Mouse (Mus musculus) forebrain, postnatal 0 days (tissue): ENCODE results near the gene Sod3. TPM values are rescaled to one million over a fixed set of nuclear protein-coding genes. Genes with fewer than 3 reads are reported as not detected.

Experiments
- ATAC-seq: fragments of 200-750 bp; cut with Nextera tagmentation; 2 replicates; pipeline ENCODE4 v1.8.0; 2017; ENCODE audit warnings: mild to moderate bottlenecking, moderate library complexity
- DNase-seq: peaks from one replicate; pipeline ENCODE4 v3.0.0-alpha.2; 2015
- H3K27ac ChIP-seq: fragments of 300-500 bp; sonication (generic); 2 replicates; pipeline ENCODE4 v1.5.1; 2014; ENCODE audit warnings: low read depth, mild to moderate bottlenecking, antibody characterized with exemption, low read length, moderate library complexity, mixed read lengths
- H3K27me3 ChIP-seq: fragments of 300-500 bp; sonication (generic); 2 replicates; pipeline ENCODE4 v1.6.1; 2014; ENCODE audit warnings: mild to moderate bottlenecking, low read length, mixed read lengths; ENCODE audit not compliant: insufficient read depth
- H3K36me3 ChIP-seq: fragments of 300-500 bp; sonication (generic); 2 replicates; pipeline ENCODE4 v1.6.1; 2014; ENCODE audit warnings: mild to moderate bottlenecking, moderate library complexity; ENCODE audit not compliant: insufficient read depth
- H3K4me1 ChIP-seq: fragments of 300-500 bp; sonication (generic); 2 replicates; pipeline ENCODE4 v1.6.1; 2014; ENCODE audit warnings: antibody characterized with exemption; ENCODE audit not compliant: insufficient read depth
- H3K4me2 ChIP-seq: fragments of 300-500 bp; sonication (generic); 2 replicates; pipeline ENCODE4 v1.6.1; 2014; ENCODE audit warnings: low read depth, mild to moderate bottlenecking, moderate library complexity
- H3K4me3 ChIP-seq: fragments of 300-500 bp; sonication (generic); 2 replicates; pipeline ENCODE4 v1.5.1; 2014; ENCODE audit warnings: low read depth, low read length, mixed read lengths
- H3K9ac ChIP-seq: fragments of 300-500 bp; sonication (generic); 2 replicates; pipeline ENCODE4 v1.6.1; 2014; ENCODE audit warnings: mild to moderate bottlenecking
- H3K9me3 ChIP-seq: fragments of 300-500 bp; sonication (generic); 2 replicates; pipeline ENCODE4 v1.6.1; 2016; ENCODE audit warnings: low read length
- CTCF ChIP-seq: sonication (generic); IDR thresholded peaks from 2 replicates; pipeline ENCODE4 v1.5.1; 2016; ENCODE audit warnings: antibody characterized with exemption, control low read depth, low read depth
- WGBS: fragments of 180-500 bp; shearing (Covaris S2); extraction: QIAGEN DNeasy Blood & Tissue Kit; methylation state at CpG from one replicate; pipeline ENCODE4 v1.1.7; 2014; 5-methylcytosine and 5-hydroxymethylcytosine counted together
- polyA plus RNA-seq: library from polyadenylated mRNA; unstranded; fragments of >200 nt; fragmentation: Nextera tagmentation; extraction: Ambion mirVana; gene quantifications from 2 replicates; pipeline ENCODE4 v1.2.1, GENCODE M21; 2015
- total RNA-seq: library from RNA; depleted of rRNA; stranded (reverse); fragments of >200 nt; gene quantifications from 2 replicates; pipeline ENCODE4 v1.2.3, GENCODE M21; 2014

Sod3 gene
- total and polyA plus RNA-seq, 2 experiments from 2014 or later = 2.0 to 3.5 TPM

DNA sequence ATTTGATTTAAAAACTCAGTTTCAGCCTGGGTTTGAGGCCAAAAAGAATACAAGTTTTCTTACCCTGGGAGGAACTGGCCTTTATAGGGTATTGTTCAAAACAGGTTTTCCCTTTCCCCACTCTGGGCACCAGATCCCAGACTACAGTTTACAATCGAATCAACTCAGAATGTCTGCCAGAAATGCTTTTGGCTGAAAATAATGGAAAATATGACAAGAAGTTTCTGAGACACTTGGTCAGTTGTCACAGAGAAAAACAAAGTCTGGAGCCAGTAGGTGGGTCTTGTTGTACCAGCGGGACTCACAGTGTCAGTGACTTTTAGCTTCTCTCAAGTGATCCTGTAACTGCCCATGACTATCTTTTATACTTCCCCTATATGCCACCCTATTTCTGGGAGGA is 13.1 kb upstream of the Sod3 start:
- ATAC-seq = no peak
- 88% methylated on average over 2 of the region's 2 CpGs for WGBS

DNA sequence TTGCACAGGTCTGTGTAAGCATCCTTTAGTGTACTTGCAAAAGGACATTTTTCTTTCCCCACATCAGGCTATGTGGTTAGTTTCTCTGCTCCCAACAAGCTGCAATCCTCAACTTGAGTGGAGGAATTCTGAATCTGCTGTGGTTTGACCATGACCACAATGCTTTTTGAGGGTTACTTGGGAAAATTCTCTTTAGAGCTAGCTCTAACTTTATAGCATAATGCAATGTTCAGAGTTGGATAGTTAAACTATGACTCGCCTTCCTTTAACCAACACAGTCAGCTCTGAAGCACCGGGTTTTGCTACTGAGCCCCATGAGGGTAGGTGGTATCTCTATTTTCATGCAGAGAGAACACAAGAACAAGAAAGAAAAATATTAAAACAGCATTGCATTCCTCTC is 12.0 kb upstream of the Sod3 start:
- H3K4me1 ChIP-seq = no peaks in the 10 kb centered on the region
- TF ChIP-seq CTCF = no peak
- no peaks in the 10 kb centered on the region for H3K27me3 ChIP-seq
- WGBS = 94% methylated on average over 2 of the region's 2 CpGs
- DNase-seq = no peak
- no peak overlapping the region for H3K4me2 ChIP-seq
- H3K36me3 ChIP-seq = no peaks in the 10 kb centered on the region
- no peak overlapping the region for H3K4me3 ChIP-seq
- ATAC-seq = no peak
- H3K27ac ChIP-seq = no peak overlapping the region
- H3K9me3 ChIP-seq = no peaks in the 10 kb centered on the region
- H3K9ac ChIP-seq = no peak overlapping the region

More for the DNA sequence above, 13.1 kb upstream of the Sod3 start:
- DNase-seq = no peak
- no peak for TF ChIP-seq CTCF
- Histone ChIP-seq H3K36me3 (no peaks in the 10 kb centered on the region), H3K9ac (no peak overlapping the region), H3K4me3 (no peak overlapping the region), H3K27ac (no peak overlapping the region), H3K4me2 (no peak overlapping the region), H3K27me3 (no peaks in the 10 kb centered on the region), H3K9me3 (no peaks in the 10 kb centered on the region), H3K4me1 (no peaks in the 10 kb centered on the region)

DNA sequence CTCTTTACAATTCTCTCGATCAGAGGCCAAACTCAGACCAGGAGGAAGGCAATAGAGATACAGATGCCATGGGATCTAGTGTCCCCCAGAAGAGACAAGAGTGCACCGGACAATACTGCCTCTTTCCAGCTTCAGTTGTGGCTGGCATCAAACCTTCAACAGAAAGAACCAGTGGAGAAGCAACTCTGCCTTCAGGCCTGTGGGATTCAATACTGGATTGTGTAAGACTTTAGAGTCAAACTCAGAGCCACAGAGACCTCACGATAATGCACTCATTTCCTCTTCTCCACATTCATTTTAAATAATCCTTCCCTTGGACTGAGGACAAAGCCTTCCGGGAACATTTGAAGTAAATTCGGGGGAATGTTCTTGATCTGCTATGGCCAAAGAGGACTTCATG is 10.9 kb upstream of the Sod3 start:
- WGBS = 72% methylated on average over 5 of the region's 5 CpGs
- Histone ChIP-seq H3K27ac (no peak overlapping the region), H3K9me3 (no peaks in the 10 kb centered on the region), H3K4me3 (no peak overlapping the region), H3K4me2 (no peak overlapping the region), H3K4me1 (no peaks in the 10 kb centered on the region), H3K36me3 (no peaks in the 10 kb centered on the region), H3K27me3 (no peaks in the 10 kb centered on the region), H3K9ac (no peak overlapping the region)
- DNase-seq = no peak
- no peak for ATAC-seq
- no peak for TF ChIP-seq CTCF

DNA sequence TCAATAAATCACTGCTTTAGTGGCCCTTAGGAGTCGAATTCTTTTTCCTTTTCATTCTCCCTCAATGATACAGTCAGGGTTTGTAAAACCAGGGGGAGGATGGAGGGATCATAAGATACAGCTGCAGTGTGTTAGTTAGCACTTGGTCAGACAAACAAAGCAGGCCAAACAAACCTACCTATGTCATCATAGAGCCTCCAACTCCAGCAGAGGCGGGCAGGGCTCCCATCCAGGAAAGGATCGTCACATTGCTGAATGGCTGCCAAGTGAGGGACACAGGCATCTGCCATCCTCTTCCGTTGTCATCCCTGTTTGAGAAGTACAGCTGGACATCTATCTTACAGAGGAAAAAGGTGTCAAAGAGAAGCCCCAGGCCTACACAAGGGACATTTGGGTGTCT is 9.2 kb upstream of the Sod3 start:
- H3K4me2 ChIP-seq = no peak overlapping the region
- H3K27me3 ChIP-seq = no peaks in the 10 kb centered on the region
- no peaks in the 10 kb centered on the region for H3K9me3 ChIP-seq
- WGBS = 62% methylated on average over 4 of the region's 4 CpGs
- no peak for TF ChIP-seq CTCF
- H3K4me1 ChIP-seq = no peaks in the 10 kb centered on the region
- H3K9ac ChIP-seq = no peak overlapping the region
- ATAC-seq (no peak), DNase-seq (no peak)
- no peak overlapping the region for H3K27ac ChIP-seq
- H3K36me3 ChIP-seq = no peaks in the 10 kb centered on the region
- no peak overlapping the region for H3K4me3 ChIP-seq

DNA sequence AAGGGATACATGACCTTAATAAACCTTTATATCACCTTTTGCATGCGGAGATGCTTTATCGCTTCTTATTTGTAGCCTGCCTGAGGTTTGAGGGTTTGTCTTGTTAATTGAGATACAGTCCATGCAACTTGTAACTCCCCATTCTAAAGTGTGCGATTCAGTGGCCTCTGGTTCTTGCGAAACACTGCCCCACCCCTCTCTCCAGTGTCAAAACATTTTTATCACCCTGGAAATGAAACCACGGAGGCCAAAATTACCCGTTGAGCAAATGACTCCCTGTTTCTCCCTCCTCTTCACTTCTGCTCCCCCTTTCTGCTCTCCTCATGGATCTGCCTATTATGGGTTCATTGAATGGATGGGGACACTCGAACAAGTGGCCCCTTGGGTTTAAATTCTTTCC is 8.0 kb upstream of the Sod3 start:
- Histone ChIP-seq H3K4me2 (no peak overlapping the region), H3K27me3 (no peaks in the 10 kb centered on the region), H3K4me3 (no peak overlapping the region), H3K9ac (no peak overlapping the region), H3K9me3 (no peaks in the 10 kb centered on the region), H3K27ac (no peak overlapping the region), H3K36me3 (no peaks in the 10 kb centered on the region), H3K4me1 (no peaks in the 10 kb centered on the region)
- DNase-seq = no peak
- no peak for TF ChIP-seq CTCF
- 86% methylated on average over 7 of the region's 7 CpGs for WGBS
- ATAC-seq = no peak

DNA sequence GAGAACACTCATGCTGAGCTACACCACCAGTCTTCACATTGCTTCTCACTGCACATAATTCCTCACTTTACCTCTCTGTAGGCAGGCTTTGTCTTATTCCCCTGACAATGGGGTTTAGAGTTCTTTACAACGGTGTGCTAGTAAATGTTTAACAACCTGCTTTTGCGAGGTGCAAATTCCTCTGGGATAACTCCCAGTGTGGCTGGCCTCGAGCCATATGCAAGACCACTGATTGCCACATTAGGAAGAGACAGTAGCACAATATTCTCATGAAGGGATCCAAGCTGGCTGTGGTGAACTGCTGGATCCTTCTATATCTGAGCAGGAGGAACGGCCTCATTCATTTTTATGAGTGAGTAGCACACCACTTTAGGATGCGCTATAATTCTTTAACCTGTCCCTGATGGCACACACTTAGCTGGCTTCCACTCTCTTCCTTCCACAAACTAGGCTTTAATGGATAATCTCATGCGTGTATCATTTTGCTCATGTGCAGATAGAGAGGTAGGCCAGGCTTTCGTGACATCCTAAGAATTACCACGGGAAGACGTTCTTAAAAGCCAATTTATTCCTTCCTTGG is 6.3 kb upstream of the Sod3 start:
- ATAC-seq = no peak
- H3K9ac ChIP-seq = no peak overlapping the region
- H3K4me3 ChIP-seq = no peak overlapping the region
- H3K4me2 ChIP-seq = no peak overlapping the region
- no peak for TF ChIP-seq CTCF
- H3K9me3 ChIP-seq = no peaks in the 10 kb centered on the region
- 59% methylated on average over 9 of the region's 9 CpGs for WGBS
- no peaks in the 10 kb centered on the region for H3K36me3 ChIP-seq
- no peaks in the 10 kb centered on the region for H3K4me1 ChIP-seq
- no peaks in the 10 kb centered on the region for H3K27me3 ChIP-seq
- no peak overlapping the region for H3K27ac ChIP-seq
- no peak for DNase-seq

DNA sequence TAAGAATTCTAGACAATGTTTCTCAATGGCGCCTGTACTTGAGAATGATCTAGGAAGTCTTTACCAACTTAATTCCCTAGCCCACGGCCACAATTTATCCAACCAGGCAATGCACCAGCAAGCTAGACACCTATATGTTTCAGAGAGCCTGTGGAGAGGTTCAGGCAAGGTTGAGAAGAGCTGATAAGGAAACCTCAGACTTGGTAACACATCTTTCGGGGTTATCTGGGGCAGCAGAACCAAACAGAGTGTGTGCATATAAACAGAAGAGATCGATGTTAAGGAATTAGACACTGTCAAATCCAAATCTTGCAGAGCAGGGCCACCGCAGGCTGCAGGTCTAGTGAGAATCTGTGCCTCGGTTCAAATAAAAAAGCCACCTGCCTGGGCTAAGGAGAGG is 5.5 kb upstream of the Sod3 start:
- H3K9ac ChIP-seq = no peak overlapping the region
- H3K27me3 ChIP-seq = no peaks in the 10 kb centered on the region
- no peak overlapping the region for H3K4me3 ChIP-seq
- no peaks in the 10 kb centered on the region for H3K4me1 ChIP-seq
- TF ChIP-seq CTCF = no peak
- ATAC-seq (no peak), DNase-seq (no peak)
- no peaks in the 10 kb centered on the region for H3K9me3 ChIP-seq
- 90% methylated on average over 6 of the region's 6 CpGs for WGBS
- no peak overlapping the region for H3K4me2 ChIP-seq
- no peak overlapping the region for H3K27ac ChIP-seq
- no peaks in the 10 kb centered on the region for H3K36me3 ChIP-seq
